Mouse (Mus musculus): Measurements from ENCODE around the gene Kng2.
"Not testable (repeated sequence)": the region's sequence is repeated elsewhere in the genome, so short reads cannot be mapped to it uniquely, and the experiment has no call there.

- not testable (repeated sequence) for TF ChIP-seq GATA1 (IDR thresholded peaks at IDR 0.05; ENCODE audit: borderline replicate concordance, low read length); FLI1 (IDR thresholded peaks at IDR 0.05; ENCODE audit: low read length)
These were observed 8.7 kb downstream of the Kng2 start for GRCm38 (mm10) chr16:23020571-23020970.

Data from megakaryocyte, embryonic 14.5 days (primary cell).